Mouse (Mus musculus): ENCODE measurements around the gene 4933428M09Rik.
"Not testable (repeated sequence)": the region's sequence is repeated elsewhere in the genome, so short reads cannot be mapped to it uniquely, and the experiment has no call there.

The 4933428M09Rik gene

GRCm38 (mm10) chrX:139178928-139179327, at the start of gene 4933428M09Rik:
TSS of gene 4933428M09Rik (plus strand) at chrX:139179228.
- in situ Hi-C loops (cut with MboI; ENCODE audit: unreplicated experiment in 2 of 2), result loop anchor here in 1 of 2 experiments (25.0 kb wide), 1 partner anchor 483 kb away; no protein-coding TSS in a partner anchor

- in situ Hi-C loops (cut with MboI; ENCODE audit: unreplicated experiment in 2 of 2), result no loop called here
Observed at GRCm38 (mm10) chrX:139134031-139134430, 45.0 kb upstream of the 4933428M09Rik start.

- in situ Hi-C loops (cut with MboI; ENCODE audit: unreplicated experiment in 2 of 2), result loop anchor here in 1 of 2 experiments (25.0 kb wide), 1 partner anchor 471 kb away; no protein-coding TSS in a partner anchor
Observed at GRCm38 (mm10) chrX:139191506-139191905, 12.5 kb downstream of the 4933428M09Rik start.

- in situ Hi-C loops (cut with MboI; ENCODE audit: unreplicated experiment in 2 of 2), result loop anchor here in 1 of 2 experiments (25.0 kb wide), 1 partner anchor 468 kb away; no protein-coding TSS in a partner anchor
Observed at GRCm38 (mm10) chrX:139194572-139195279, 15.7 kb downstream of the 4933428M09Rik start.

- in situ Hi-C loops (cut with MboI; ENCODE audit: unreplicated experiment in 2 of 2), result not testable (repeated sequence)
Observed at GRCm38 (mm10) chrX:139209191-139209828, 30.3 kb downstream of the 4933428M09Rik start.

GRCm38 (mm10) chrX:139209829-139210225, 30.8 kb downstream of the 4933428M09Rik start, which contains the start of gene Mum1l1:
TSS of gene Mum1l1 (plus strand) at chrX:139210042.
- in situ Hi-C loops (cut with MboI; ENCODE audit: unreplicated experiment in 2 of 2), result no loop called here

- in situ Hi-C loops (cut with MboI; ENCODE audit: unreplicated experiment in 2 of 2), result no loop called here
Observed at GRCm38 (mm10) chrX:139214765-139215164, 35.7 kb downstream of the 4933428M09Rik start.

- in situ Hi-C loops (cut with MboI; ENCODE audit: unreplicated experiment in 2 of 2), result no loop called here
Observed at GRCm38 (mm10) chrX:139216409-139216808, 37.4 kb downstream of the 4933428M09Rik start.

- in situ Hi-C loops (cut with MboI; ENCODE audit: unreplicated experiment in 2 of 2), result no loop called here
Observed at GRCm38 (mm10) chrX:139216991-139217593, 38.1 kb downstream of the 4933428M09Rik start.

GRCm38 (mm10) chrX:139217776-139218175, 38.7 kb downstream of the 4933428M09Rik start:
- in situ Hi-C loops (cut with MboI; ENCODE audit: unreplicated experiment in 2 of 2), result no loop called here

- in situ Hi-C loops (cut with MboI; ENCODE audit: unreplicated experiment in 2 of 2), result no loop called here
Observed at GRCm38 (mm10) chrX:139219017-139219416, 40.0 kb downstream of the 4933428M09Rik start.

GRCm38 (mm10) chrX:139220830-139221229, 41.8 kb downstream of the 4933428M09Rik start:
- in situ Hi-C loops (cut with MboI; ENCODE audit: unreplicated experiment in 2 of 2), result no loop called here

- in situ Hi-C loops (cut with MboI; ENCODE audit: unreplicated experiment in 2 of 2), result no loop called here
Observed at GRCm38 (mm10) chrX:139221893-139222292, 42.9 kb downstream of the 4933428M09Rik start.
